31 mouse cellular contexts compared by ENCODE assay signal in genomic region chr9:110914631-110915236, GRCm38 (mm10). TPM values are rescaled to one million over a fixed set of nuclear protein-coding genes. Genes with fewer than 3 reads are reported as not detected.
DNase-seq lines count a peak whose midpoint lies in the region; ATAC-seq and TF ChIP-seq lines count a peak whose summit lies in the region.
"Had no signal": no experiment of that assay in that cellular context is flagged by ENCODE, and none has a peak within 500 bp of the region (broad histone marks: within the 10 kb centered on the region; RNA-seq: fewer than 3 reads in every experiment).

No protein-coding gene starts in this region.

- H3K4me2 ChIP-seq in heart, embryonic 13.5 days, result peak overlapping the region; percentile 38; the same call in 1 of the 2 replicates
- H3K4me2 ChIP-seq in hindbrain, embryonic 16.5 days (ENCODE audit: low read length), result no peak overlapping the region
- H3K4me2 ChIP-seq: forebrain, embryonic 15.5 days; hindbrain, embryonic 12.5 days; kidney, embryonic 15.5 days; liver, embryonic 13.5 days; midbrain, embryonic 13.5 days; stomach, embryonic 15.5 days had no signal

- DNase-seq in heart, postnatal 25 days (ENCODE audit: low spot score), result no peak
- DNase-seq in testis, postnatal 10 days (ENCODE audit: low spot score), result no peak
- DNase-seq in ES-CJ7 (ENCODE audit: low read depth, low spot score), result peak; percentile 48
- peak; percentile 49 for DNase-seq in thymus, postnatal 4 days
- DNase-seq: adrenal gland, postnatal 25 days; cerebellum, adult 9-10 months; gastrocnemius, postnatal 25 days; heart, adult 18-20 months; heart, postnatal 10 days; kidney, adult 11 months; kidney, postnatal 36 days; layer of hippocampus, adult 9-11 months; liver, embryonic 13.5 days; lung, adult 2 months; lung, postnatal 14 days had no signal

- TF ChIP-seq CTCF in testis, adult 2 months (IDR thresholded peaks at IDR 0.05; ENCODE audit: control insufficient read depth, insufficient read depth, insufficient replicate concordance, low read depth, low read length), result no peak

- intact Hi-C loops in heart, postnatal 25 days (cut with DNase I), result no loop called here

- no peak overlapping the region for H3K27ac ChIP-seq in heart, embryonic 13.5 days (replicated peaks)
- no peak overlapping the region for H3K27ac ChIP-seq in testis, adult 2 months (ENCODE audit: control insufficient read depth, insufficient read depth, low read depth, low read length)
- H3K27ac ChIP-seq in hindbrain, embryonic 16.5 days (ENCODE audit: low read depth, low read length), result no peak overlapping the region
- H3K27ac ChIP-seq: embryonic facial prominence, embryonic 10.5 days; forebrain, embryonic 15.5 days; hindbrain, embryonic 12.5 days; kidney, embryonic 15.5 days; liver, embryonic 13.5 days; midbrain, embryonic 13.5 days; stomach, embryonic 15.5 days had no signal

- no peak for TF ChIP-seq POLR2A in testis, adult 2 months (IDR thresholded peaks at IDR 0.05; ENCODE audit: control insufficient read depth, low read depth, low read length)

- peaks cover 3% of the 10 kb centered on the region; the same call in 1 of the 2 replicates for H3K4me1 ChIP-seq in heart, embryonic 13.5 days
- H3K4me1 ChIP-seq in testis, adult 2 months (ENCODE audit: control insufficient read depth, insufficient read depth, low read length), result no peaks in the 10 kb centered on the region; the same call in 1 of the 2 replicates
- H3K4me1 ChIP-seq in hindbrain, embryonic 16.5 days (ENCODE audit: control insufficient read depth, insufficient read depth, low read depth, low read length), result no peaks in the 10 kb centered on the region
- H3K4me1 ChIP-seq: forebrain, embryonic 15.5 days; hindbrain, embryonic 12.5 days; kidney, embryonic 15.5 days; liver, embryonic 13.5 days; midbrain, embryonic 13.5 days; stomach, embryonic 15.5 days had no signal

- ATAC-seq in heart, embryonic 13.5 days (ENCODE audit: extremely low read depth, insufficient number of reproducible peaks, low FRiP score, low TSS enrichment), result no peak
- ATAC-seq in hindbrain, embryonic 16.5 days, result no peak
- ATAC-seq: forebrain, embryonic 15.5 days; midbrain, embryonic 13.5 days had no signal

- H3K4me3 ChIP-seq in heart, embryonic 13.5 days, result no peak overlapping the region
- H3K4me3 ChIP-seq in testis, adult 2 months (ENCODE audit: control insufficient read depth, low read depth, low read length), result peak overlapping the region; percentile 3; the same call in 1 of the 2 replicates
- no peak overlapping the region for H3K4me3 ChIP-seq in hindbrain, embryonic 16.5 days (ENCODE audit: low read length)
- H3K4me3 ChIP-seq: embryonic facial prominence, embryonic 10.5 days; forebrain, embryonic 15.5 days; hindbrain, embryonic 12.5 days; kidney, embryonic 15.5 days; liver, embryonic 13.5 days; midbrain, embryonic 13.5 days; stomach, embryonic 15.5 days had no signal

- no peaks in the 10 kb centered on the region for H3K27me3 ChIP-seq in heart, embryonic 13.5 days (replicated peaks)
- no peaks in the 10 kb centered on the region for H3K27me3 ChIP-seq in testis, adult 2 months (ENCODE audit: control insufficient read depth, insufficient read depth, low read length)
- H3K27me3 ChIP-seq in hindbrain, embryonic 16.5 days (replicated peaks; ENCODE audit: control insufficient read depth, insufficient read depth, low read length), result no peaks in the 10 kb centered on the region
- H3K27me3 ChIP-seq: forebrain, embryonic 15.5 days; kidney, embryonic 15.5 days; liver, embryonic 13.5 days; midbrain, embryonic 13.5 days; stomach, embryonic 15.5 days had no signal

- no peaks in the 10 kb centered on the region for H3K36me3 ChIP-seq in heart, embryonic 13.5 days
- no peaks in the 10 kb centered on the region for H3K36me3 ChIP-seq in testis, adult 2 months (ENCODE audit: control insufficient read depth, insufficient read depth, low read length)
- H3K36me3 ChIP-seq in hindbrain, embryonic 16.5 days (ENCODE audit: control insufficient read depth, insufficient read depth, low read length), result no peaks in the 10 kb centered on the region
- H3K36me3 ChIP-seq: embryonic facial prominence, embryonic 10.5 days; forebrain, embryonic 15.5 days; hindbrain, embryonic 12.5 days; kidney, embryonic 15.5 days; liver, embryonic 13.5 days; midbrain, embryonic 13.5 days; stomach, embryonic 15.5 days had no signal

- 41% methylated on average over 21 of the region's 21 CpGs for WGBS in heart, embryonic 13.5 days
- WGBS in hindbrain, embryonic 16.5 days, result 53% methylated on average over 21 of the region's 21 CpGs

- no peaks in the 10 kb centered on the region for H3K9me3 ChIP-seq in heart, embryonic 13.5 days
- H3K9me3 ChIP-seq in hindbrain, embryonic 16.5 days (ENCODE audit: control insufficient read depth, low read length), result no peaks in the 10 kb centered on the region
- H3K9me3 ChIP-seq: embryonic facial prominence, embryonic 10.5 days; forebrain, embryonic 15.5 days; hindbrain, embryonic 12.5 days; kidney, embryonic 15.5 days; liver, embryonic 13.5 days; midbrain, embryonic 13.5 days; stomach, embryonic 15.5 days had no signal

- H3K9ac ChIP-seq in heart, embryonic 13.5 days, result no peak overlapping the region
- H3K9ac ChIP-seq in hindbrain, embryonic 16.5 days (ENCODE audit: low read depth, low read length), result no peak overlapping the region
- H3K9ac ChIP-seq: forebrain, embryonic 15.5 days; hindbrain, embryonic 12.5 days; kidney, embryonic 15.5 days; liver, embryonic 13.5 days; midbrain, embryonic 13.5 days; stomach, embryonic 15.5 days had no signal

RNA-seq across cellular contexts. Expression of gene Fam240a, which starts 1.9 kb away (rescaled TPM):
- not detected in 2 replicates for polyA plus RNA-seq in heart, embryonic 13.5 days (2015; fragmentation: Nextera tagmentation; extraction: Ambion mirVana)
- total RNA-seq in heart, postnatal 25 days (2021), result not detected
- polyA plus RNA-seq in testis, adult 2 months (2012; rRNA removed), result not detected in 2 replicates
- polyA plus RNA-seq in hindbrain, embryonic 16.5 days (2015; fragmentation: Nextera tagmentation; extraction: Ambion mirVana), result not detected in 2 replicates
- total RNA-seq: adrenal gland, postnatal 25 days; heart, adult 18-20 months; heart, postnatal 10 days; left cerebral cortex, adult 18-20 months; left cerebral cortex, postnatal 36 days; megakaryocyte progenitor cell, adult 5-6 weeks had no signal
- polyA plus RNA-seq: cortical plate, adult 2 months; embryonic facial prominence, embryonic 10.5 days; forebrain, embryonic 15.5 days; hindbrain, embryonic 12.5 days; kidney, embryonic 15.5 days; limb, embryonic 14.5 days; liver, embryonic 13.5 days; lung, adult 2 months; midbrain, embryonic 13.5 days; neural tube, embryonic 14.5 days; stomach, embryonic 15.5 days; urinary bladder, adult 2 months had no signal

RNA-seq across cellular contexts. Expression of gene Tdgf1, which starts 31.2 kb away (rescaled TPM):
- polyA plus RNA-seq in heart, embryonic 13.5 days (2015; fragmentation: Nextera tagmentation; extraction: Ambion mirVana), result not detected in 2 replicates
- total RNA-seq in heart, postnatal 25 days (2021), result not detected
- polyA plus RNA-seq in testis, adult 2 months (2012; rRNA removed), result 0.23 and 0.28 TPM in 2 replicates
- 0.20 and 0.28 TPM in 2 replicates for polyA plus RNA-seq in hindbrain, embryonic 16.5 days (2015; fragmentation: Nextera tagmentation; extraction: Ambion mirVana)
- total RNA-seq: adrenal gland, postnatal 25 days; gastrocnemius, postnatal 25 days; heart, adult 18-20 months; heart, postnatal 10 days; megakaryocyte progenitor cell, adult 5-6 weeks had no signal
- polyA plus RNA-seq: embryonic facial prominence, embryonic 10.5 days; forebrain, embryonic 15.5 days; hindbrain, embryonic 12.5 days; kidney, embryonic 15.5 days; liver, embryonic 13.5 days; midbrain, embryonic 13.5 days; stomach, embryonic 15.5 days; urinary bladder, adult 2 months had no signal

RNA-seq across cellular contexts. Expression of gene Tmie, which starts 34.8 kb away (rescaled TPM):
- polyA plus RNA-seq in heart, embryonic 13.5 days (2015; fragmentation: Nextera tagmentation; extraction: Ambion mirVana), result 0.16 and 0.20 TPM in 2 replicates
- total RNA-seq in heart, postnatal 25 days (2021), result 1 to 10 TPM; 1.2 to 1.3 TPM
- polyA plus RNA-seq in testis, adult 2 months (2012; rRNA removed), result 0.96 and 1.8 TPM in 2 replicates
- polyA plus RNA-seq in hindbrain, embryonic 16.5 days (2015; fragmentation: Nextera tagmentation; extraction: Ambion mirVana), result 5.2 and 6.2 TPM in 2 replicates
- total RNA-seq: megakaryocyte progenitor cell, adult 5-6 weeks had no signal

RNA-seq across cellular contexts. Expression of gene Als2cl, which starts 35.1 kb away (rescaled TPM):
- 0.88 and 0.97 TPM in 2 replicates for polyA plus RNA-seq in heart, embryonic 13.5 days (2015; fragmentation: Nextera tagmentation; extraction: Ambion mirVana)
- total RNA-seq in heart, postnatal 25 days (2021), result 10 to 100 TPM in 1 of 2 experiments, 1 to 10 TPM in 1; 9.7 to 15.0 TPM
- 4.1 and 4.8 TPM in 2 replicates for polyA plus RNA-seq in testis, adult 2 months (2012; rRNA removed)
- 2.1 and 2.7 TPM in 2 replicates for polyA plus RNA-seq in hindbrain, embryonic 16.5 days (2015; fragmentation: Nextera tagmentation; extraction: Ambion mirVana)

RNA-seq across cellular contexts. Expression of gene Lrrc2, which starts 36.6 kb away (rescaled TPM):
- 2.3 and 2.6 TPM in 2 replicates for polyA plus RNA-seq in heart, embryonic 13.5 days (2015; fragmentation: Nextera tagmentation; extraction: Ambion mirVana)
- 100 to 1,000 TPM; 142 to 144 TPM for total RNA-seq in heart, postnatal 25 days (2021)
- polyA plus RNA-seq in testis, adult 2 months (2012; rRNA removed), result 0.23 and 0.25 TPM in 2 replicates
- polyA plus RNA-seq in hindbrain, embryonic 16.5 days (2015; fragmentation: Nextera tagmentation; extraction: Ambion mirVana), result 1.1 and 1.2 TPM in 2 replicates
- polyA plus RNA-seq: stomach, embryonic 15.5 days had no signal

Comparison
In these comparisons a context has a peak if more than half of its experiments do, and no peak if none do; other contexts are left out.
1. DNase-seq: peak in ES-CJ7 (single experiment) and thymus, postnatal 4 days (single experiment); none in heart, postnatal 25 days (single experiment) and testis, postnatal 10 days (single experiment).